Mouse (Mus musculus): ENCODE measurements at regions not wholly inside any gene's neighbourhood (a gene's known extent, or its start where the extent isn't known, plus 50 kb on each side); places are given as distances from the start of the nearest gene placed in this dataset.

DNA sequence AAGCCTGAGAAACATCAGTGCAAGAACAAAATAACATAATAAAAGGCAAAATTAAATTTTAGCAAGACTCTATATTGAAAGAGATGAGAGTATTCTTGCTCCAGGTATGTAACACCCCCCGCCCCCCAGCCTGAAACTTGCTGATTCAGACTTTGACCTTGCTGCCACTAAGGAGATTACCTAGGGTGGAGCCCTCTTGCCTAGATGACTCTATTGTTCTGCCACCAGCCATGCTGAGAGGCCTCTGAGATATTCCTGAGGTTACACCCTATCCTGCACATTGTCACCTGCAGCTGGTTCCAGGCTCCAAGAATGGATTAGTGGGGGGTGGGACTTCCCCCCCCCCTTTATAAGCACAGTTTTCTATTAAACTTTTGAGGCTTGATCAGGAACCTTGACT, 548.3 kb upstream of the Stxbp6 start:
- Histone ChIP-seq H3K4me1 (ENCODE audit: control insufficient read depth in 1 of 2, insufficient read depth in 2 of 2) (no peaks in the 10 kb centered on the region), H3K27ac (ENCODE audit: insufficient read depth, low read depth) (no peak overlapping the region), H3K4me2 (ENCODE audit: insufficient read depth, low read depth, poor library complexity, severe bottlenecking) (no peak overlapping the region), H3K4me3 (replicated peaks in 1 of 3; ENCODE audit: low read depth in 2 of 3, low read length in 2 of 3, poor library complexity in 1 of 3) (no peak overlapping the region), H3K27me3 (replicated peaks) (no peaks in the 10 kb centered on the region), H3K9ac (ENCODE audit: insufficient read depth, low read depth) (no peak overlapping the region), H3K79me2 (replicated peaks; ENCODE audit: control insufficient read depth, extremely low read depth, insufficient read depth, poor library complexity, severe bottlenecking) (no peaks in the 10 kb centered on the region), H3K36me3 (replicated peaks in 1 of 2; ENCODE audit: control insufficient read depth in 1 of 2, insufficient read depth in 1 of 2, low read length in 1 of 2) (no peaks in the 10 kb centered on the region), H3K9me3 (replicated peaks; ENCODE audit: low read length) (peaks cover 23% of the 10 kb centered on the region)
- TF ChIP-seq EP300 (IDR thresholded peaks at IDR 0.05; ENCODE audit: low read length) (no peak), USF1 (IDR thresholded peaks at IDR 0.05; ENCODE audit: low read depth, low read length) (no peak), MYC (IDR thresholded peaks at IDR 0.05; ENCODE audit: low read depth, low read length) (no peak), ZC3H11A (IDR thresholded peaks at IDR 0.05; ENCODE audit: low read depth, low read length) (no peak), TBP (conservative IDR thresholded peaks at IDR 0.05; ENCODE audit: low read depth, low read length) (no peak)
- DNase-seq (ENCODE audit: extremely low read depth), result no peak
- in situ Hi-C loops (cut with MboI; ENCODE audit: low pct_ligation_motif_present, low pct_unique_long_range_greater_than_20kb, low sequenced_read_pairs), result no loop called here
- dilution Hi-C loops (cut with MboI; ENCODE audit: extremely low pct_ligation_motif_present, extremely low pct_unique_long_range_greater_than_20kb, low sequenced_read_pairs), result no loop called here

DNA sequence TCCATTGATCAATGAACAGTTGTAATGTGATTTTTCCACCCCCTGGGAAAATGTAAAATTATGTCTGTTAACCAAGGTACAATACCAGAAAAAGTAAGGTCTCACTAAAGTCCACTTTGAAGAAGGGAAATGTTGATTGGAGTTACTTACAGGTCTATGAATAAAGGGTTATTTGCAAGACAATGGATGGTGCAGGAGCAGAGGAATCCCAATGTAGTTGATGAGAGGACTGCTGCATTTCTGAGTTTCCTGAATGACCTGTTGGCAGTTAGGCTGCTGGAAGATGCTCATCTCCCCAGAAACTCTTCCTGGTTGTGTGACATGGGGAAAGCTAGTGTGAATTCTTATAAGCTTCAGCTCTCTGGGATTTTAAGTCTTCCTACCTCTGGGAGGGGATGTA, 545.5 kb upstream of the Stxbp6 start:
- in situ Hi-C loops (cut with MboI; ENCODE audit: low pct_ligation_motif_present, low pct_unique_long_range_greater_than_20kb, low sequenced_read_pairs), result no loop called here
- dilution Hi-C loops (cut with MboI; ENCODE audit: extremely low pct_ligation_motif_present, extremely low pct_unique_long_range_greater_than_20kb, low sequenced_read_pairs), result no loop called here

DNA sequence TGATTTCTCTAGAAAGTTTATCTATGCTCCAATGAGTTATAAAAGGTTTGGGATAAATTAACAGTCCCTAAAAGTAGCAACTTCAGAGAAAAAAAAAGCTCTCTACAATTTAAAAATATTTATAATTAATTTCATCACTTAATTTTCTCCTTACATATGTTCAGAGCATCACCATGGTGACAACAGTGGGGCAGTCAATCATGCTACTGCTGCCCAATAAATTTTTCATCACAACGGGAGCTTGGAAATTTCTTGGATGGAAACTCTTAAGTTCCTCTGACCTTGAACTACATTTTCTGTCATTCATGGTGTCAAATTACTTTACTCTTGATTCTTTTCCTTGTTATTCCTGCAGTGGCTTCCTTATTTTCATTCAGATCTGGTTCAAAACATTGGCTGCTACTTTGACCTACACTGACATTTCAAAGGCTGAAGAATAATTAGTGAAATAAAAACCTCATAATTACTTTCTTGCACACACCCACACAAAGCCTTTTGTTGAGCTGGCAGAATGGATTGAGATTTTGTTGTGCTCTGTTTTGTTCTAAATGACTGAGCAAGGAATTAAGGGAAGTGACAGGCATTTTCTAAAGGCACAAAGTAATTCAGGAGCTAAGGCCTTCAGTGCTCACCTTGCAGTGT, 540.1 kb upstream of the Stxbp6 start:
- dilution Hi-C loops (cut with MboI; ENCODE audit: extremely low pct_ligation_motif_present, extremely low pct_unique_long_range_greater_than_20kb, low sequenced_read_pairs) (no loop called here), in situ Hi-C loops (cut with MboI; ENCODE audit: low pct_ligation_motif_present, low pct_unique_long_range_greater_than_20kb, low sequenced_read_pairs) (no loop called here)
- no peak overlapping the region for H3K4me2 ChIP-seq (ENCODE audit: insufficient read depth, low read depth, poor library complexity, severe bottlenecking)

More for the DNA sequence above, 545.5 kb upstream of the Stxbp6 start:
- Histone ChIP-seq H3K27ac (ENCODE audit: insufficient read depth, low read depth) (no peak overlapping the region), H3K4me2 (ENCODE audit: insufficient read depth, low read depth, poor library complexity, severe bottlenecking) (no peak overlapping the region), H3K9ac (ENCODE audit: insufficient read depth, low read depth) (no peak overlapping the region), H3K27me3 (replicated peaks) (no peaks in the 10 kb centered on the region), H3K9me3 (replicated peaks; ENCODE audit: low read length) (peaks cover 26% of the 10 kb centered on the region), H3K4me3 (replicated peaks in 1 of 3; ENCODE audit: low read depth in 2 of 3, low read length in 2 of 3, poor library complexity in 1 of 3) (no peak overlapping the region), H3K36me3 (replicated peaks in 1 of 2; ENCODE audit: control insufficient read depth in 1 of 2, insufficient read depth in 1 of 2, low read length in 1 of 2) (no peaks in the 10 kb centered on the region), H3K79me2 (replicated peaks; ENCODE audit: control insufficient read depth, extremely low read depth, insufficient read depth, poor library complexity, severe bottlenecking) (no peaks in the 10 kb centered on the region), H3K4me1 (ENCODE audit: control insufficient read depth in 1 of 2, insufficient read depth in 2 of 2) (no peaks in the 10 kb centered on the region)
- no peak for DNase-seq (ENCODE audit: extremely low read depth)
- TF ChIP-seq KAT2A (IDR thresholded peaks at IDR 0.05; ENCODE audit: insufficient replicate concordance, low read length), result no peak
- no peak for TF ChIP-seq ZC3H11A (IDR thresholded peaks at IDR 0.05; ENCODE audit: low read depth, low read length)
- no peak for TF ChIP-seq POLR2A (IDR thresholded peaks at IDR 0.05; ENCODE audit: low read depth, low read length)
- TF ChIP-seq MXI1 (IDR thresholded peaks at IDR 0.05; ENCODE audit: low read depth, low read length), result no peak
- TF ChIP-seq SIN3A (IDR thresholded peaks at IDR 0.05; ENCODE audit: low read length), result no peak
- no peak for TF ChIP-seq RAD21 (IDR thresholded peaks at IDR 0.05; ENCODE audit: low read depth, low read length)
- no peak for TF ChIP-seq MYC (IDR thresholded peaks at IDR 0.05; ENCODE audit: low read depth, low read length)
- TF ChIP-seq PAX5 (IDR thresholded peaks at IDR 0.05; ENCODE audit: low read length), result no peak
- no peak for TF ChIP-seq NELFE (IDR thresholded peaks at IDR 0.05; ENCODE audit: low read depth, low read length)

More for the DNA sequence above, 540.1 kb upstream of the Stxbp6 start:
- no peaks in the 10 kb centered on the region for H3K36me3 ChIP-seq (replicated peaks in 1 of 2; ENCODE audit: control insufficient read depth in 1 of 2, insufficient read depth in 1 of 2, low read length in 1 of 2)
- H3K27me3 ChIP-seq (replicated peaks), result no peaks in the 10 kb centered on the region
- no peak overlapping the region for H3K27ac ChIP-seq (ENCODE audit: insufficient read depth, low read depth)
- no peak for TF ChIP-seq JUND (conservative IDR thresholded peaks at IDR 0.05; ENCODE audit: low read depth, low read length)
- no peak for TF ChIP-seq EP300 (IDR thresholded peaks at IDR 0.05; ENCODE audit: low read length)
- no peak for TF ChIP-seq ZC3H11A (IDR thresholded peaks at IDR 0.05; ENCODE audit: low read depth, low read length)
- no peak for TF ChIP-seq CHD1 (IDR thresholded peaks at IDR 0.05; ENCODE audit: low read depth, low read length)
- no peak for TF ChIP-seq ETS1 (conservative IDR thresholded peaks at IDR 0.05; ENCODE audit: low read depth, low read length)
- no peak for TF ChIP-seq MYC (IDR thresholded peaks at IDR 0.05; ENCODE audit: low read depth, low read length)
- no peak for TF ChIP-seq ELF1 (IDR thresholded peaks at IDR 0.05; ENCODE audit: low read depth, low read length)
- no peak for TF ChIP-seq ZMIZ1 (IDR thresholded peaks at IDR 0.05; ENCODE audit: low read depth, low read length)
- no peak for TF ChIP-seq TBP (conservative IDR thresholded peaks at IDR 0.05; ENCODE audit: low read depth, low read length)
- TF ChIP-seq TCF12 (IDR thresholded peaks at IDR 0.05; ENCODE audit: low read depth, low read length), result no peak
- no peak for TF ChIP-seq ZKSCAN1 (IDR thresholded peaks at IDR 0.05; ENCODE audit: borderline replicate concordance, low read depth, low read length)
- DNase-seq (ENCODE audit: extremely low read depth), result no peak
- peaks cover 26% of the 10 kb centered on the region for H3K9me3 ChIP-seq (replicated peaks; ENCODE audit: low read length)
- H3K79me2 ChIP-seq (replicated peaks; ENCODE audit: control insufficient read depth, extremely low read depth, insufficient read depth, poor library complexity, severe bottlenecking), result no peaks in the 10 kb centered on the region
- H3K4me1 ChIP-seq (ENCODE audit: control insufficient read depth in 1 of 2, insufficient read depth in 2 of 2), result no peaks in the 10 kb centered on the region
- no peak overlapping the region for H3K4me3 ChIP-seq (replicated peaks in 1 of 3; ENCODE audit: low read depth in 2 of 3, low read length in 2 of 3, poor library complexity in 1 of 3)
- H3K9ac ChIP-seq (ENCODE audit: insufficient read depth, low read depth), result no peak overlapping the region

Measured in CH12.LX (cell line).